Mouse (Mus musculus) erythroid progenitor cell, adult 5-6 weeks (primary cell): Measurements from ENCODE around the gene Cenpw. TPM values are rescaled to one million over a fixed set of nuclear protein-coding genes. Genes with fewer than 3 reads are reported as not detected.

Source experiments
- ATAC-seq: replicated peaks from 2 replicates; pipeline ENCODE4 v1.8.0; 2016; ENCODE audit warnings: moderate number of reproducible peaks, mild to moderate bottlenecking, moderate TSS enrichment, inconsistent platforms; ENCODE audit not compliant: poor library complexity, low FRiP score, severe bottlenecking
- total RNA-seq, 2 experiments: library from RNA; stranded (forward) in 1 of 2; stranded (reverse) in 1 of 2; fragments of 150-400 nt in 1 of 2; fragments of 186-747, 209-891 nt in 1 of 2; gene quantifications; 2 replicates each; pipeline versions ENCODE4 v1.2.3 to v1.2.4; 2015 to 2017; ENCODE audit warnings: low replicate concordance in 2 of 2

Gene Cenpw
- 8.4 and 11.2 TPM in 2 replicates for total RNA-seq (2015; ENCODE audit: low replicate concordance)
- total RNA-seq (2017; ENCODE audit: low replicate concordance): 10.7 and 14.2 TPM in 2 replicates

DNA sequence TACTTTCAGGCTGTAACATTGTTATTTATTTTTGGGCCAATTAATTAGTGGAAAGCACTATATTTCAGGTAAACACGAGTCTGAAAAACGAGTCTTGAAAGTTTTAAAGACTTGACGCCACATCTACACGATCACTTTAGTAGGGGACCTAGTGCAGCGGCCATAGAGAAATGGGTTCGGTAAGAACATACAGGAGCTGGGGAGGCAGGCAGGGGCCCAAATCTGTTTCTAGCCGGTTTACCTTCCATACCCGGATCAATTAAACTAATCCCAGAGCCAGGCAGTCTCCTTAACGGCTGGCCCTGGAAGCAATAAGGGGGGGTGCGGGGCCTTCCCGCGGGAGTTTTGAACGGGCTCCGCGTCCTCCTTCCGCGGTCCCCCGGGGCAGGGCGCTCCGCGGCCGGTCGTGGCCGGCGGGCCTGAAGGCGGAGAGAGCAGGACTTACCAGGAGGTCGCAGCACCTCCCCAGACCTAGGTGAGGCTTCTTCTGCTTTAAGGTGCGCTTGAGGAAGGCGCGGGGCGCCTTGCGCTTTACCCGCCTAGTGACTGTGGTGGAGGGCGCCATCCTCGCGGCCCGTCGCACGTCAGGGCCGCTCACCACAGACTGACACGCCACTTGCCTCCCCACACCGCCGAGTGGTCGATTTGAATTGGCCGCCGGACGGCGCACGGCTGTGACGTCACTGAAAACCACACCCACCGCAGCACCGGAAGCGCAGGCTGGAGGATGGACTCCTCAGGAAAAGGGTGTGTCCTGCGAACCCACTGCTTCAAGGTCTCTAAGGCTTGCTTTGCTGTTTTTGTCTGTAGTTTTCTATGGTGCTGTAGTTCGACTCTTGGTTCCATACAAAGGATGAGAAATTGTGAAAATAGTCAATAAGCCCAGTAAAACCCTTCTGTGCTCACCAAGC, at the start of gene Cenpw:
Gene Cenpw (minus strand): TSS at position 645 of the 911 bp plus-strand sequence.
- ATAC-seq: peak; percentile 100

DNA sequence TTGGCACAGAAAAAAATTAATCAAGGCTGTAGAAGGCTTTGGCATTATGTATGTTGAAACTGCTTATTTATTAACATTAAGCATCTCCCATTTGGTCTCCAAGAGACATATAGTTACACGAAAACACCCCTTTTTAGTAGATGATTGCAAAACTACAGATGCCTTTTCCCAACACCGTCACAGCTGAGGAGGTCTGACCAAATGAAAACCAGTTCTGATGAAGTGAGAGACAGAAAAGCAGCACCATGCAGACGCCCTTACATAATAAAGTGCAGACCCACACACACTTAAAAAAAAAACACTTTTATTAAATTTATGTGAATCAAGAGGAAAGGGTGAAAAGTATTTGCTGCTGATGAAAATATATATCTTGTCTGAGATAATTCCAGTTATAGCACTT, 49.3 kb upstream of the Cenpw start:
- ATAC-seq: no peak

DNA sequence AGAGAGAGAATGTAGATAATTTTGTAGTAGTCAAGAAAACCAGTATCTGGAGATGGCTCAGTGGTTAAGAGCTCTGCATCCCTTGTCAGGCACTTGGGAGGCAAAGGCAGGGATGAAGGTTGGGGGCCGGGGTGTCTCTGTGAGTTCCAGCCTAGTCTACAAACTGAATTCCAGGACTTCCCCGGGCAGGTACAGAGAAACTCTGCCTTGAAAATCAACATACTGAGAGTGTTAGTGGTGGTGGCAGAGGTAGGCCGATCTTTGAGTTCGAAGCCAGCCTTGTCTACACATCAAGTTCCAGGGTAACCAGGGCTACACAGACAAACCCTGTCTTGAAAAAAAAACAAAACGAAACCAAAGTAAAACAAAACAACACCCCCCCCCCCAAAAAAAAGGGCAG, 859 bp downstream of the Cenpw start:
- no peak for ATAC-seq

DNA sequence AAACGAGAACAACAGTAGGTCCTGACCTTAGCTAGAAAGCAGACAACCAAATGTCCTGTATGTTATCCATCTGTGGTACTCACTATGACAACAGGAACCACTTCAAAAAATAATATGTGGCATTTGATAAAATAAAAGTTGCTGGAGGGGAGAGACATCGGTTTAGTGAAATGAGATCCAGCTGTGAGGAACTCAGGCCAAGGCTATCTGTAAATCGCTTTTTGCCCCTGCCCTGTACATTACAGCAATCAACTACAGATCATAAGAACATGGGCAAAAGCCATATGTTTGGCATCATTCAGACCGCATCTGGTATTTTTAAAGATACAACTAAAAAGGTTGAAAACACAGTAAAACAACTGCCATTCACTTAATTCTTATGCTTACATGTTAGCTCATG, 32.7 kb downstream of the Cenpw start:
- no peak for ATAC-seq
